Mouse (Mus musculus) c-Kit-positive CD71-positive TER-119-negative erythroid progenitor cells, embryonic 14.5 days (primary cell): Measurements from ENCODE around the gene Gm49337.
A peak's percentile ranks its signal among the peaks of the same experiment; 100 is the strongest.
"Not testable (repeated sequence)": the region's sequence is repeated elsewhere in the genome, so short reads cannot be mapped to it uniquely, and the experiment has no call there.

Source experiments
- DNase-seq: peaks from one replicate; pipeline ENCODE4 v3.0.0-alpha.2; 2013; ENCODE audit warnings: low read depth

Gene Gm49337

DNA sequence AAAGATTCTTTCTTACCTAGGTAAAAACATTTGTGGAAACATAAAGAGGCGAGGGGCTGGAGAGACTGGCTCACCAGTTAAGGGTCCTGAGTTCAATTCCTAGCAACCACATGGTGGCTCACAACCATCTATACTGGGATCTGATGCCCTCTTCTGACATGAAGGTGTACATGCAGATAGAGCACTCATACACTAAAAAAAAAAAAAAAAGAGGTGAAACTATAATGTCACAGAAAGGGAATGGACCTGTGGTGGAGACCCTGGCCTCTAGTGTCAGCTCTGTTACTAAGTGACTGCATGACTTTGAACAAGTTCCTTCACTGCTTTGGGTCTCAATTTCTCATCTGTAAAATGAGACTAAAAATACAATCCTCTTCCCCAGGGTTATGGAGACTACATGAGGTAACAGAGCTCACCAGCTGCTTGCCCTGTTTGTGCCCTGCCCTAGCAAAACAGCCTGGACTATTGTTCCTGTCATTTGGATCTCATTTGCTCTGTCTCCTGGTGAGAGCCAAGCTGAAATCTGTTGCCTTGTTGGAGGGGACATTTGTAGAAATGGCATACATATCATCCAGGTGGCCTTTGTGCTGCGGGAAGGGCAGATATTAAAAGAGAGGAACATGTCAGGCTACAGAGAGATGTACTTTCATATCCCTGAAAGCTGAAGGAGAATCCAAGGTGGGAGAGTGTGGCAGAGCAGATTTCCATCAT, 42.9 kb downstream of the Gm49337 start:
- no peak for DNase-seq

DNA sequence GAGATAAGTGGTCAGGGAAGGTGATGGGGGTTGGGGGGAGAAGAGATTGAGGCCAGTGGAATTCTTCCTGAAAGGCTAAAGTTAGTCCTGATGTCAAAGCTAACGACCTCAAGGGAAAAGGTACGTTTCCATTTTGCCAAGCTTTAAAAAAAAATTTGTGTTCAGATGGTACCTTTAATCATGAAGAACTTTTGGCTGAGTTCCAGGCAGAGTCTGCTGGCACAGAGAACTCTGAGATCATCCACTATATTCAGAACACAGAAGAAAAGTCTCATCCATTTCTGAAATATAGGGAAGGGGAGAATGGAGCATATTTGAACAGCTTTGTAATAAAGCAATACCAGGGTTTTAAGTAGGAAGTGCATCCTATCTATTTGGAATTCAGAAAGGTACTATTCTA, 43.9 kb downstream of the Gm49337 start:
- no peak for DNase-seq

DNA sequence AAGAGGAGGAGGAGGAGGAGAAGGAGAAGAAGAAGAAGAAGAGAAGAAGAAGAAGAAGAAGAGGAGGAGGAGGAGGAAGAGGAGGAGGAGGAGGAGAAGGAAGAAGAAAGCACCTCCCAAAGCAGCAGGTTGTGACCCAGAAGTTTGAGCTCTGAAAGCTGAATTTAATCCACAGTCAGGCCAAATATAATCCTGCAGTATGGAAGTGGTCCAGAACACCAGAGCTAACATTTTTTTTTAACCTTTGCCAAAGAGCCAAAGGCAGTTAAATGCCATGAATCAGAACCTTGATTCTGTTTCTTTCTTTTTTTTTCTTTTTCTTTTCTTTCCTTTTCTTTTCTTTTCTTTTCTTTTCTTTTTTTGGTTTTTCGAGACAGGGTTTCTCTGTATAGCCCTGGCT, 44.5 kb downstream of the Gm49337 start:
- not testable (repeated sequence) for DNase-seq

DNA sequence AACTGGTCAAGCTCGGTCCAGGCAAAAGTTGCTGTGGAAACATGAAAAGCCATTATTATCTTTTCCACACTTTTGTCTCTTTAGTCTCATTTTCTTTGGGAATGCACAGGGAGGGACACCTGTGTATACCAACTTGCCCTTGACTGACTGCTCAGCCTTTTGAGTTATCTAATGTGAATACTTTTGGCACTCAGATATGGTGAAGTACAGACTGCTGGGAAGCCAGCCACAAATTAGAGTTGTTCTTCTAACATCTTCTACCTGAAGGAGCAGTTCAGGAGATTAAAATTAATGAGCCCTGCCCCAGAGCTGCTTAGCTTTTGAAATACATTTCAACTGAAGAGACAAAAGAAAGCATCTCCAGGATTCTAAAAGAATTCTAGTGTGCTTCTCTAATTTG, 45.9 kb downstream of the Gm49337 start:
- no peak for DNase-seq

DNA sequence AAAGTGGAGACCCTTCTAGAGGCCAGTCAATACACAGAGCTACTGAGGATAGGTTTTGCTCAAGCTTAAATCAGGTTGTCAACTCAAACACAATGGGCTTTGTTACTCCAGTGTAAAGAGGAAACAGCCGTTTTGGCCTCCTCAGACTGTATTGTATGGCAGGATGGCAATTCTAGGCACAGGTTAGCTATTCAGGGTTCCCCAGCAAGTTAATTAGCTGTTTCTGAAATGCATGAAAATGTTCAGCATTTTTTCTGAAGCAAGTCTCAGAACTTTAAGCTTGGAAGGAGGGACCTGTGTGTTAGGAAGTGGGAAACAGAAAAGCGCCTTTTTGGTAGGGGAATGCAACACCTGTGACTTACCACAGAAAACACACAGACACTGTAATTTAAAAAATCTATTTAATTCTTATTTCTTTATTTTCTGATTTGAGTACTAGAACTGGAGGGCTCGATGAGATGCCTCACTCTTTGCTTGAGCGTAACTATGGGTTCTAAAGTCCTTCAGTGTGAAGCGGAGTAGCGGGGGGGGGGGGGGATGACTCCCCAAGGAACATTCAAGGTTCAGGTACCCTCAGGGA, 47.0 kb downstream of the Gm49337 start:
- DNase-seq = no peak

DNA sequence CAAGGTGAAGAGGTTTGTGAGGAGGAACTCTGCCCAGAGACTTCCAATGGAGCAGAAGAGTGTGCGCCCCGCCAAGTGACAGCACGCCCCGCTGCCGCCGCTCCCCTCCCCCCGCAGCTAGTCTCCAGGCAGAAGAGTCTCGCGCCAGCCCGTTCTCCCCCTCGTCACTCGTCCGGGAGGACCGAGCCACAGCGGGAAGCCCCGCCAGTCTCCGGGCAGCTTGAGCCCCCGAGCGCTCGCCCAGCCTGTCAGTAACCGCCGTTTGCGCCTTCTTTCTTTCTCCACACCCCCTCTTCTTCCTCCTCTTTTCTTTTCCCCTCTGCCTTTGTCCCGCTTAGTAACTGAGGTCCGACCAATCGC, 47.6 kb downstream of the Gm49337 start:
- DNase-seq = no peak

DNA sequence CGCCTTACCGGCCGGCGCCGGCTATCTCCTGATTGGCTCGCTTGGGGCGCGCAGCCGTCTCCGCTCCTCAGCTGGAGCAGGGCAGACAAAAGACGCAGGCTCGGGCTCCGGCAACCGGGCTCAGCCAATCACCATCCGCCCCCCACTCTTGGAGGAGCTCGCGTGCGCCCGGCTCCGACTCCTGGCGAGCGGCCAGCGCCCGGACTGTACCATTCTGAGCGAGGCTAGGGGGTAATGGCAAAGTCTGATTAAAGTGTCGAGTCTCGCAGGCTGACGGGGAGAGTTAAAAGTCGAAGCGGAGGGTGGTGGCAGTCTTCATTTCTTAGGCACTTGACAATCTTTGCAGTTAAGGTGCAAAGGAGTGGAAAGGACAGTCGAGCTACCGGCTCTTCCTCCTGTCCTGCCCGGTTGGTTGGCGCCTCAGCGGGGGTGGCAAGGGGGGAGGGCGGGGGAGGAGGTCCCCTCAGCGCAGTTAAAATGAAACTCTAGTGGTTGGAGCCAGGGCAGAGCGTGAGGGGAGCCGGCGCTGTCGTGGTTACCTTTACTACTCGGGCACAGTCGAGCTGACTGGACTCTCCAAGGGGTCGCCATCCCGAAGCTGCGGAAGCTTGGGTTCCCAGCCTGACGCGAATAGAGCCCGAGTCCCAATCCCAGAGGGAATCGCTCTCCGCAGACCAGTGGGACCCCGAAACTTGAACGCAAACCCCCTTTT, 48.1 kb downstream of the Gm49337 start, which contains the start of gene Pik3r3:
Gene Pik3r3 (plus strand): TSS at position 479 of the 712 bp plus-strand sequence.
- DNase-seq = peak; percentile 96

DNA sequence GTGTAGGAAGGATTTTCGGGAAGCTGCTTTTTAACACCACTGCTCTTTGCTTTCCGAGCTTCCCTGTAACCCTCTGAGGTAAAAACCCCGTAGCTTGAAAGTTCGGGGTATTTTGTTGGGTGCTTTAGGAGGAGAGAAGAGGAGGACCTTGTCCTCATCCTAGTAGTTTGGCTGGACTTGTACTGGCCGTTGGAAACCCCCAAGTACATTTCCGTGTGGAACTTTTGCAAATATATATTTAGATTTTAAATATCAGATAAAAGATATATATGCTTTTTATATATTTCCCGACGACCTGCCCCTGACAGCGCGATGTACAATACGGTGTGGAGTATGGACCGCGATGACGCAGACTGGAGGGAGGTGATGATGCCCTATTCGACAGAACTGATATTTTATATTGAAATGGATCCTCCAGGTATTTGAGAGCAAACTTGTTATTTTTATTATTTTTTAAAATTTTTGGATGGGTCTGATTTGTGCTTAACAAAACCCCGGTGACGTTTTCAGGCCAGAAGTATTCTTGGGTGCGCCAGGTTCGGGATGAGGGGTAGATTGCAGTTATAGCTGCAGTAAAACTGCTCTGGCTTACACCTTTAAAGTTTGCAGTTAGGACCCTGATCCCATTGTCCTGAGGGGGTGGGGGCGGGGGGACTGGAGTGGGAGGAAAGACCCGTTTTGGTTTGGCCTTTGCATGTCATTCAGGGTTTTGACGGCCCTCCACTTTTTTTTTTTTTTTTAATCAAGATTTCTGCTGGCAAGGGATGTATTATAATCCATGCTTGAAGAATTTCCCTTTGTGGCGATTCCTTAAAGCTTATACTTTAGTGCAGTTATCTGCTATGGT, 49.0 kb downstream of the Gm49337 start:
- DNase-seq = peak; percentile 15

DNA sequence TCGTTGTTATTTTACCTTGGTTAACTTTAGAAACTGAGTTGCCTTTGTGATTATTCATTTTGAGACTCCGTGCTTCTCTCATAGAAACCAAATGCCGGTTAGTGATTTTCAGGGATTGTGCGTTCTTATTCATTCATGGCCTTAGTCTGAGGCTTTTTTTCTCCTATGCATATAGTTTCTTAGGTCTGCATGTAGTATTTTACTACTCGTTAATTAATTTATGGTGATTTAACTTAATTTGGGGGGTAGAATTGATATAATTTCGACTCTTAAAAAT, 49.6 kb downstream of the Gm49337 start:
- DNase-seq = no peak

DNA sequence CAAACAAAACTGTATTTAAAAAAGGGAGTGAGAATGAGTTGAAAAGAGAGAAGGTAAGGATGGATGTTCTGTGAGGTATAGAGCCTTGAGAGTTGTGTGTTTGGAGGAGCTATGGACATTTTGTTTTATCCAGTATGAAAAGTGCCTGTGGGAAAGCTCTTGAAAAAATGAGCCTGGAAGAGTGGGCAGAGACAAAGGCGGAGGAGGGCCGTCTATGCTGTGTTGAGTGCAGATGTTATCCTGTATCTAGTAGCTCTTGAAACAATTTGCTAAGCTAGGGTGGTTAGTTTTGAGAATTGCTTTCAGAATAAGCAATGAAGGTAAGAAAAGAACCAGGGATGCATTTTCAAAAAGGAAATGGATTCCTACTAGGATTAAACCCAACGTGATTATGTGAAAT, 70.2 kb downstream of the Gm49337 start:
- DNase-seq = no peak

DNA sequence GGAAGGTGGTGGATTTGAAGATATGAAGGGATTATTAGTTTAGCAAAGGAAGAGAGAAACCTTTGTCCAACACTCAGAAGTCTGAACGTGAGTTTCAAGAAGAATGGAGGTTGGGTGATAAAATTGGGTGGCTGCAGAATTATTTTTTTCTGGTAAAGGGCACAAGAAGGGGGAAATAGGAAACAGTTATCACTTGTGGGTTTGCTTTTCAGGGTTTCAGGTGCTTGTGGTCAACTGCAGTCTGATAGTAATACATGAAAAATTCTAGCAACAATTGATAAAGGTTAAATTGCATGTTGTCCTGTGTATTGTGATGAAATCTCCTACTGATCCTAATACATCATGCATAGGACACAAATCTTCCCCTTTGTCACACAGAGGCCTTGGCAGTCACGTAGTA, 71.1 kb downstream of the Gm49337 start:
- no peak for DNase-seq

DNA sequence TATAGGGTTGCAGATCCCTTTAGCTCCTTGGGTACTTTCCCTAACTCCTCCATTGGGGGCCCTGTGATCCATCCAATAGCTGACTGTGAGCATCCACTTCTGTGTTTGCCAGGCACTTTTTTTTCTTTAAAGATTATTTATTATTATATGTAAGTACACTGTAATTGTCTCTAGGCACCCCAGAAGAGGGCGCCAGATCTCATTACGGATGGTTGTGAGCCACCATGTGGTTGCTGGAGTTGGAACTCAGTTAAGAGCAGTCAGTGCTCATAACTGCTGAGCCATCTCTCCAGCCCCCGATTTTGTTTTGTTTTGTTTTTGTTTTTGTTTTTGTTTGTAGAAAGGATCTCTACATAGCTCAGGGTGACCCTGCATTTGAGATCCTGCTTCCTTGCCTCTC, 72.7 kb downstream of the Gm49337 start:
- peak; percentile 39 for DNase-seq

DNA sequence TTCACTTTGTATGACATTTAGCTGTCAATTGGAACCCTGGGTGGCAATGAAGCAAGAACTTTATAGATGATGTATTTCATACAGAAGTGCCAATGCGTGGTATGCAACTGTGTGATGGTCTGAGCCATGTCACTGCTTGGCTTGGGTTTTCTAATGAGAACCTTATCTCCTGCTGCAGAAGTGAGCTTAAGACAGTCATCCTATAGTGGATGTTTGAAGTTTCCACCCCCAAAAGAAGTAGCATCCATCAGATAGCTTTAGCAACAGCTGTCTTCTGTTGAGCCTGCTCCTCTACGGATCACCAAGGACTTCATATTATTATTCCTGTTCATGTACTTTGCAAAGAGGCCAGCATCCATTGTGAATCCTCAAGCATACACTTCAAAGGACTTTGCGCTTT, 76.8 kb downstream of the Gm49337 start:
- DNase-seq = peak; percentile 24

DNA sequence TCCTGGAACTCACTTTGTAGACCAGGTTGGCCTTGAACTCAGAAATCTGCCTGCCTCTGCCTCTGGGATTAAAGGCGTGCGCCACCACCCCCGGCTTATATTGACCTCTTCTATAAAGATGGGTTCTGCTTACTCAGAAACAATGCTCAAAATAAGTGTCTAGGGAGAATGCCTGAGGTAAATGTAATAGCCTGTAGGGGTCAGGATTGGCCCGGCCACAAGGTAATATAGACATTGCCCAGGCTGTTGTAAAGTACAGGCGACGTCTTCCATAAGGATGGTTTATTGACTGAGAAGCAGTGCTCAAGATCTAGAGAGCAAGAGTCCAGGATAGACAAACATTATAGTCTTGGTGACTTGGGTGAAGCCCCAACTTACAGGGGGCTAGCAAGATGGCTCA, 95.0 kb downstream of the Gm49337 start:
- DNase-seq = no peak

DNA sequence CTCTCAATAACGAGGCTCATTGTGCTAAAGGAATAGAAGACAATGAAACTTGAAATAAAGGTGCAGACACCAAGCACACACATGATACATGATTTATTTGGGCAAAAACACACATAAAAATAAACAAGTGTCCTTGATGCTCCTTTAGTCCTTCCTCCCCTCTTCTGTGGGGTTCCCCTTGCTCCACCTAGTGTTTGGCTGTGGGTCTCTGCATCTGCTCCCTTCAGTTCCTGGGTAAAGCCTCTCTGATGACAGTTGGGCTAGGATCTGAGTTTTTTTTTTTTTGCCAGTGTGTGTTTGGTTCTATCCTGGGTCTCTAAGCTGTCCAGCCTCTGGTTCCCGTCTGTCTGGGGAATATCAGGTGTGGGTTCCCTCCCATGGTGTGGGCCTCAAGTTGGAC, 109.0 kb downstream of the Gm49337 start:
- DNase-seq = no peak

DNA sequence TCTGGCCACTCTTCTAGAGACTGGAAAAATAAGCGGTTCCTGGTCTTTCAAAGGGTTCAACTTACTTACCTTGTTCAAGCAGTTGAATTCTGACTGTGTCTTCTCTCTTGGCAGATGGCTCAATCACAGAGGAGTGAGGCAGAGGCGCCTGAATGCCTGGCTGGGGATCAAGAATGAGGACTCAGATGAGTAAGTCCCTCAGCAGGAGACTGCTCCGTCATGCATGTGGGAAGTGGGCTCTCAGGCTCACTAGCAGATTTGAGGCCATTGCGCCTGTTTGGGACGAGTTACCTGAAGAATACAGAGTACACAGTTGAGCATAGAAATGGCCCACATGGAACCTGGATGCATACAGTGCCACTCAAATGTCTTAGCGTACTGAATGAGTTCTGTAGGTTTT, 118.4 kb downstream of the Gm49337 start:
- no peak for DNase-seq

DNA sequence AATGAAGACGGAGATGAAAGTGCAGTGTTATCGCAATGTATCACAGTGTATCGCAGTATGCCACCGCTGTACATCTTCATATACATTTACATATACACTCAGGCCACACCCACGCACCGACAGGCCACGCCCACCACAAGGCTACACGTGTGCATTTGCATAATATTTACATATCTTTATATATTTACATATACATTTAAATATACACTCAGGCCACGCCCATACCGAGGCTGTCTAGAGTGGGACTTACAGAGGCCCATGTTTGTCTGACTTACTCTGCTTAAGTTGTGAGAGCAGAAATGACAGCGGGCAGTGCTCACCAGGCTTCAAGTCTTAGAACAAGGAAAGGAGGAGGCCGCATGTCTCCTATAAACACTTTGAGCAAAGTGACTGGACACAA, 120.1 kb downstream of the Gm49337 start:
- peak; percentile 54 for DNase-seq

DNA sequence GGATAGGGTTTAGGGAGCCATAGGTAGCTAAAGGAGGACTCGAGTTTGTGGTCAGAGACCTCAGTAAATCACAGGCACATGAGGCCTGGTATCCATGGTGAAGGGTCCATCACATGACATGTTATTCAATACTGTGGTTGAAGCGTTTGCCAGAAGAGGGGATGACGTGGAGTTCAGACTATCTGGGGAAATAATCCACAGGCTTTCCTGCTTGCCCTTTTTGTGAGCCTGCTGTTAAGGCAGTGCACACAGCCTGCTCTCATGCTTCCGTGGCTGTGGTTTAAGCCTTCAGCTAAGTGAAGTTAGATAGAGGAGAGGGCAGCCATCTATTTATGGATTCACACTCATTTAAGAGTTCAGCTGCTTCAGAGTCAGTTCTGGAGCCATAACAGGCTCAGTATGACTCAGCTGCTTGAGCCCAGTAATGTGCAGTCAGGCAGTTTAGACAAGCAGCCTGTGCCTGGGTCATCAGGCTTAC, 127.7 kb downstream of the Gm49337 start:
- no peak for DNase-seq

DNA sequence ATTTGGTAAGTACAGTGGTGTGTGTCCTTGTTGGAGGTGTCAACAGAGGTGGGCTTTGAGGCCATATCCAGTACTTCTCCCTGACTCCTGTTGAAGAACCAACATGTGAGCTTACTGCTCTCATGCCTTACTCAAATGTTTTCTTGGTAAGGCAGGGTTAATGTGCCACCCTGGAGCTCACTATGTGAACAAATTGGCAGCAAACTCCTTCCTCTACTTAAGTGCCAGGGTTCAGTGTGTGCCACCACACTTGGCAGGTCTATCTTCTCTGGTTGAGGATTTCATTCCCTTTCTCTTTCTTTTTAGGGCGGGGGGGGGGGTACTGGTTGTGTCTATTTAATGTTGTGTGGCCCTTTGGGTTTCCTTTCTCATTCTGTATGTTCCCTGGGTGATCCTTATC, 131.4 kb downstream of the Gm49337 start:
- no peak for DNase-seq

DNA sequence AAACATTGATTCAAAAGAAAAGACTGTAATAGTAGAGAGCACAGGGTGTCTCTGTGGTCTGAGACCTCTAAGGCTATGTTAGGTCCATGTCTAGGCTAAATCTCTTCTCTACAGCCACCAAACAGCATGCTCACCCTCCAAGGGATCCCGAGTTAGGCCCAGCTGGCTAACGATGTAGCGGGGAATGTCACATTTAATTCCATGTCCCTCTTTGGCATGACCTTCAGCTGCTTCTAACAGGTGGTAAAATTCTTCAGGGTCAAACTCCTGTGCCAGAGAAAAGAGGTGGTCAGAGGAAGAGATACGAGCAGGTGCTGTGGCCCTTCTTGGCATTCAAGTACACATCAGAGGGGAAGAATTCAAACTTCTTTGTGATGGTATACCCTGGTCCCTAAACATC, 144.4 kb downstream of the Gm49337 start:
- DNase-seq = no peak

DNA sequence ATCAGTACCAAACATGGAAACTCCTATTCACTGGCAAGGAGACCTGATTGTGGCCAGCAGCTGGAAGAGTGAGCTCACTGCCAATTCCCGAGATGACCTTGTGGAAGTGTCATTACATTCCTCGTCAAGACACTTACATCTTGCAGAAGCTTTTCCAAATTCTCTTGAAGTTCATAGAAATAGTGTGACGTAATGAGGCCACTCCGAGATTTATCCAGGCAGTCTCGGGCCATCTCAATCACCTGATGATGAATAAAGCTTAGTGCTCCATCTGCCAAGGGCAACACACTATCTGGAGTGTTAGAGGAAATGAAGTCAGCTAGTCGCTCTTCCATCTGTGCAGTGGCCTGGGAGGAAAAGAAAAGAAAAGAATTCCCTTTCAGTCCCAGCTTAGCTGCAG, 148.9 kb downstream of the Gm49337 start:
- no peak for DNase-seq

DNA sequence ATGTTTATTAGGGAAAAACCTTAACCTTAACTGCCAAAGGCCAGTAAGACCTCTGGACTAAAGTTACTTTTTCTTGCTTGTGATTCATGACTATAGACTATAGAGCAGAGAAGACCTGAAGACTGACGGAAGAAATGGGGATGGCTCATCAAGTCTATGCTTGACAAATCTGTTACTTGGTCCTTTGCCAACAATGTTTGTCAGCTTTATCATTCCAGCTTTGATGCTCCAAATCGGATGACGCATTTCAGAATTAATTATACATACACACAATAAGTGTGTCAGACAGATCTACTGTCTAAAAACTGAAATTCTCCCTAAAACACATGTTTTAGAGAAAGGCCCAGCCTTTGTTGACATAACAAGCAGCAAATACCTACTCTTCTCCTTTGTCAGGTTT, 156.1 kb downstream of the Gm49337 start:
- DNase-seq = no peak

DNA sequence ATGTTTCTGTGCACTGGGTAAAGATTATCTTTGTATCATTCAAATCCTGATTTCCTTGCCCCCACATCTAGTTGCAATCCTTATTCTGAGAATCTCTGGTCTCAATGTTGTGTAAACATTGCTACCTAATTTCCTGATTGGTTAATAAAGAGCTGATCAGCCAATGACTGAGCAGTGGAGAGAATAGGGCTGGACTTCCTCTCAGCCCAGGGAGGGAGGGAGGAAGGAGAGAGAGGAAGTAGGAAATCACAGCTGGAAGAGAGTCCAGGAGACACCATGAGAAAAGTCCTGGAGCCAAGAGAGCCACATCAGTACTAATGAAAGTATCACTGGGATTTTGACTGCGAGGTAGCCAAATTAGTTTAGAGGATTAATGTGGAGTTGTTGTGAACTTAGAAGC, 163.1 kb downstream of the Gm49337 start:
- DNase-seq = no peak
